Mouse (Mus musculus) lung, embryonic 16.5 days (tissue): ENCODE data around the gene Nup98. TPM values are rescaled to one million over a fixed set of nuclear protein-coding genes. Genes with fewer than 3 reads are reported as not detected.

Experiments used
- ATAC-seq: fragments of 200-750 bp; cut with Nextera tagmentation; 2 replicates; pipeline ENCODE4 v1.8.0; 2017; ENCODE audit warnings: low read depth, mild to moderate bottlenecking, moderate library complexity
- H3K27ac ChIP-seq: fragments of 300-500 bp; sonication (generic); 2 replicates; pipeline ENCODE4 v1.5.1; 2014; ENCODE audit warnings: mild to moderate bottlenecking, control low read depth, low read length
- H3K27me3 ChIP-seq: fragments of 300-500 bp; sonication (generic); 2 replicates; pipeline ENCODE4 v1.6.1; 2014; ENCODE audit warnings: low read depth, low read length, mixed read lengths; ENCODE audit not compliant: control insufficient read depth, insufficient read depth
- H3K36me3 ChIP-seq: fragments of 300-500 bp; sonication (generic); 2 replicates; pipeline ENCODE4 v1.6.1; 2014; ENCODE audit warnings: low read length; ENCODE audit not compliant: control insufficient read depth, insufficient read depth
- H3K4me1 ChIP-seq: fragments of 300-500 bp; sonication (generic); replicated peaks from 2 replicates; pipeline ENCODE4 v1.6.1; 2014; ENCODE audit warnings: low read length, mixed read lengths; ENCODE audit not compliant: control insufficient read depth, insufficient read depth
- H3K4me2 ChIP-seq: fragments of 300-500 bp; sonication (generic); 2 replicates; pipeline ENCODE4 v1.6.1; 2014; ENCODE audit warnings: low read depth, low read length, control low read depth
- H3K4me3 ChIP-seq: fragments of 300-500 bp; sonication (generic); 2 replicates; pipeline ENCODE4 v1.5.1; 2014; ENCODE audit warnings: mild to moderate bottlenecking, low read length, control low read depth
- H3K9ac ChIP-seq: fragments of 300-500 bp; sonication (generic); 2 replicates; pipeline ENCODE4 v1.6.1; 2014; ENCODE audit warnings: low read length, control low read depth
- H3K9me3 ChIP-seq: fragments of 300-500 bp; sonication (generic); 2 replicates; pipeline ENCODE4 v1.6.1; 2016; ENCODE audit warnings: low read length; ENCODE audit not compliant: control insufficient read depth
- WGBS: fragments of 180-500 bp; shearing (Covaris S2); extraction: QIAGEN DNeasy Blood & Tissue Kit; methylation state at CpG from one replicate; pipeline ENCODE4 v1.1.7; 2014; 5-methylcytosine and 5-hydroxymethylcytosine counted together
- polyA plus RNA-seq: library from polyadenylated mRNA; unstranded; fragments of >200 nt; fragmentation: Nextera tagmentation; extraction: Ambion mirVana; gene quantifications from 2 replicates; pipeline ENCODE4 v1.2.1, GENCODE M21; 2015

Nup98 gene
- polyA plus RNA-seq, 1 experiment from 2014 or later: 34.4 TPM

DNA sequence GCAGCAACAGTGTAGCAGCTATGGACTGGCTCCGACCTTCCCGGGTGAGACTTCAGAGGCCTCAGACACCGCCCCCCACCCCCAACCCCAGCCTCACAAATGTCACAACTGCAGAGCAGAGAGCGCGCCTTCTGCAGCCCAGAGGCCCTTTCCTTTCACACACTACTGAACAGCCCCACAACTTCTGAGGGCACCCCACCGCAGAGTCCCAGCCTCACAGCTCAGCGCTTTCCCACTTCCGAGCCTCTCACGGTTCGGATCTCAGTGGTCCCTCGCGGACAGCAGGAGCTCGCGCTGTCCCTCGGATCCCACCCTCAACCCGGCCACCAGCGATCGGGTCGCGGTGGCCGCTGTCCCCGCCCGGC, 39.5 kb upstream of the Nup98 start:
- no peaks in the 10 kb centered on the region for H3K27me3 ChIP-seq
- peak overlapping the region; percentile 91 for H3K4me3 ChIP-seq
- no peaks in the 10 kb centered on the region for H3K9me3 ChIP-seq
- H3K4me1 ChIP-seq: peaks cover 49% of the 10 kb centered on the region
- peak; percentile 13 for ATAC-seq
- peak overlapping the region; percentile 83 for H3K4me2 ChIP-seq
- peak overlapping the region; percentile 100 for H3K27ac ChIP-seq
- H3K36me3 ChIP-seq: no peaks in the 10 kb centered on the region
- under 1% methylated on average over 23 of the region's 23 CpGs for WGBS
- peak overlapping the region; percentile 95 for H3K9ac ChIP-seq

DNA sequence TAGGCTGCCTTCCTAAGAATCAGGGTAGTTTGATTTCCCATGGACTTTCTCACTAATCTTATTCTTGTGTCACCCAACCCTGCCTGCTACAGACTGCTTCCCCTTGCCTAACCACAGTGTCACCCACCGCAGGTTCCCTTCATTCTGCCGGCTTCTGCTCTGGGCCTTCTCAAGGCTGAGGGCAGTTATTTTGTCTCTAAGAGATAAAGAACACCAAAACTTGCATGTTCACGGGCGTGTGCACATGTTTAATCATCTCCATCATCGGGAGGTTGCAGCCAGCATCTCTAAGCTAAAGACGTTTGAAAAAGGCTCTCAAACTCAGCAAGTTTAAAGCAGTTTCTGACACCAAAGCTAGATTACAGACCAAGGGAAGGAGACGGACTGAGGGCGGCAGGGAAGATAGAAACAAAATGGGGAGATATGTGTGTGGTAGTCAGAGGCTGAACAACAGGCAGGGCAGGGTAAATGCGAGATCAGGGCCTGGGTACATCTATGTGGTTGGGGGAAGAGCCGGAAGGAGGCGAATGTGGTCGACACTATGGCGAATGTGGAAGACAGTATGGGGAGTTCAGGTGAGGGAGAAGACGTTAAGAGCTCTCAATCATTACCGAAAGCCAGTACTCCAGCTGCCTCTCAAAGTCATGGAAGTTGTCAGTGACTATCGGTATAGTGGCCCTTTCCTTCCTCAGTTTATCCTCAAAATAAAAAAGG, 38.9 kb upstream of the Nup98 start:
- Histone ChIP-seq H3K27ac (peak overlapping the region; percentile 100), H3K4me3 (peak overlapping the region; percentile 91), H3K4me2 (peak overlapping the region; percentile 83), H3K36me3 (no peaks in the 10 kb centered on the region), H3K9ac (peak overlapping the region; percentile 95), H3K4me1 (peaks cover 56% of the 10 kb centered on the region), H3K9me3 (no peaks in the 10 kb centered on the region), H3K27me3 (no peaks in the 10 kb centered on the region)
- ATAC-seq: no peak
- 12% methylated on average over 16 of the region's 16 CpGs for WGBS

DNA sequence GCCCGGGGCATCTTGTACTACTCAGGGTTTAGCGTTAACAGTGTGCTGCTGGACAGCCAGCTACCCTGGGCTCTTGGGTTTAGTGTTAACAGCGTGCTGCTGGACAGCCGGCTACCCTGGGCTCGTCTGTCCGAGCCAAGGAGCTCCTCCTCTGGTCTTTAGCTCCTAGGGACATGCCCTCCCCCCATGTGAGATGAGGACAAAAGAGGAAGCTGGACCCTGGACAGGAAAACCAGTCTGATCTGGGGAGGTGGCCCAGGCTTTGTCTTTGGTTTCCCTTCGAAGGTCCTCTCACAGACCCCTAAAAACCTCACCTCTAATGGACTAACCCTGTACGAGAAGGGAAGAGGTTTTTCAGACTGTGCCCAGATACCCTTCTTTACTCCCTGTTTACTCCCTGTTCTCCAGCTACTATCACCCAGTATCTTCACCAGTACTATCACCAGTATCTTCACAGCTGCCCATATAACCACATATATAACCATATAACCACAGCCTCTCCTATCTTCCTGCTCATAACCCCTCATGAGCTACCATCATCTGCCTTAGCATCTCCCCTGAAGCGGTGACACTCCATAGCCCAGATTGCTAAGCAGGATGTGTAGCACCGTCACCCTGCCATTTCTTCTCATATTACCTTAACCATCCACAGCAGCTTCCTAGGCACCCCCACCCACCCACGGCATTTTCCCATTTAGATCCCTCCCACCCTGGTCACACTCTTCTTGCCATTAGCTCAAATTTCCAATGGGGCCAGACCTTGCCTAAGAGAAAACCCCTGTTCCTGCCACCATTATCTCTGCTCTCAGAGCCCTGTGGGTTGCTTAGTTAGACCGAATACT, 37.2 kb upstream of the Nup98 start:
- Histone ChIP-seq H3K36me3 (no peaks in the 10 kb centered on the region), H3K4me1 (peaks cover 61% of the 10 kb centered on the region), H3K4me3 (peak overlapping the region; percentile 91), H3K27me3 (no peaks in the 10 kb centered on the region), H3K27ac (0 out of 2 replicates have a peak overlapping the region, but pooled peaks have one; percentile 15), H3K4me2 (peak overlapping the region; percentile 83), H3K9me3 (no peaks in the 10 kb centered on the region), H3K9ac (0 out of 2 replicates have a peak overlapping the region, but pooled peaks have one; percentile 95)
- WGBS: 59% methylated on average over 12 of the region's 12 CpGs
- ATAC-seq: no peak

DNA sequence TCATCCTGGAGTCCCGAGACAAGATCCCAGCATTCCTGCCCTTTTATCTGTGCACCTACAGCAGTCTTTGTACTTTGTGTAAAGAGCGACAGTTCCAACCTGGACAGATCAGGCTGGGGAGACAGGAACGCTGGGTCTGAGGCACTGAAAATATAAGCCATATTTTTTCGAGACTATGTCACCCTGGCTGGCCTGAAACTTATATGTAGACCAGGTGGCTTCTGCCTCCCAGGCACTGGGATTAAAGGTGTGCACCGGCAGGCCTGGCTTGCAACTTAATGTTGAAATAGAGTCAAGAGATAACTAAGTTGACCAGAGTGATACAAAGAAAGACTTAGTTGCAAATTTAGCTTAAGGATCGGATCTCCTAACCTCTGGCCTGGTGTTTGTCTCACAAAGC, 36.3 kb upstream of the Nup98 start:
- Histone ChIP-seq H3K27me3 (no peaks in the 10 kb centered on the region), H3K4me2 (peak overlapping the region; percentile 12), H3K27ac (peak overlapping the region; percentile 72), H3K4me1 (peaks cover 60% of the 10 kb centered on the region), H3K9ac (peak overlapping the region; percentile 51), H3K36me3 (peaks cover 3% of the 10 kb centered on the region), H3K4me3 (0 out of 2 replicates have a peak overlapping the region, but pooled peaks have one; percentile 2), H3K9me3 (no peaks in the 10 kb centered on the region)
- ATAC-seq: no peak
- 48% methylated on average over 6 of the region's 6 CpGs for WGBS

DNA sequence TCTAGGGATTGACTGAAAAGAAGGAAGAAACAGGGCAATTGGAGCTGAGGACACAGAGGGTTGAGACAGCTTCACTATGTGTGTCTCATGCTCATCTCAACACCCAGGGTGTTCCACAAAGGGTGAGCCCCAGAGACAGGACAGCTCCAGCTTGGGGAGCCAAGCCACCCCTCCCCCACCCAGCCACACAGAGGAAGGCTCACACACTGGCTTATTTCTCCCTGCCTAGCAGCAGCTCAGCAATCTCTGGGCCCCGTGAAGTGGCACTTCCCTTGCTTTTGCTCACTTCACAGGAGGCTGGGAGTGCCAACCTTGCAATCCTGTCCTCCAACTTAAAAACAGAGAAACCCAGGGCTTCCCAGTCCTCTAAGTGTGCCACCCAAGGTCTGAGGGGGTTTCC, 35.8 kb upstream of the Nup98 start:
- Histone ChIP-seq H3K27me3 (no peaks in the 10 kb centered on the region), H3K4me2 (peak overlapping the region; percentile 12), H3K9ac (peak overlapping the region; percentile 51), H3K36me3 (peaks cover 8% of the 10 kb centered on the region), H3K4me3 (0 out of 2 replicates have a peak overlapping the region, but pooled peaks have one; percentile 2), H3K27ac (peak overlapping the region; percentile 72), H3K9me3 (no peaks in the 10 kb centered on the region), H3K4me1 (peaks cover 56% of the 10 kb centered on the region)
- ATAC-seq: no peak
- WGBS: 0% methylated on average over 1 of the region's 1 CpGs

DNA sequence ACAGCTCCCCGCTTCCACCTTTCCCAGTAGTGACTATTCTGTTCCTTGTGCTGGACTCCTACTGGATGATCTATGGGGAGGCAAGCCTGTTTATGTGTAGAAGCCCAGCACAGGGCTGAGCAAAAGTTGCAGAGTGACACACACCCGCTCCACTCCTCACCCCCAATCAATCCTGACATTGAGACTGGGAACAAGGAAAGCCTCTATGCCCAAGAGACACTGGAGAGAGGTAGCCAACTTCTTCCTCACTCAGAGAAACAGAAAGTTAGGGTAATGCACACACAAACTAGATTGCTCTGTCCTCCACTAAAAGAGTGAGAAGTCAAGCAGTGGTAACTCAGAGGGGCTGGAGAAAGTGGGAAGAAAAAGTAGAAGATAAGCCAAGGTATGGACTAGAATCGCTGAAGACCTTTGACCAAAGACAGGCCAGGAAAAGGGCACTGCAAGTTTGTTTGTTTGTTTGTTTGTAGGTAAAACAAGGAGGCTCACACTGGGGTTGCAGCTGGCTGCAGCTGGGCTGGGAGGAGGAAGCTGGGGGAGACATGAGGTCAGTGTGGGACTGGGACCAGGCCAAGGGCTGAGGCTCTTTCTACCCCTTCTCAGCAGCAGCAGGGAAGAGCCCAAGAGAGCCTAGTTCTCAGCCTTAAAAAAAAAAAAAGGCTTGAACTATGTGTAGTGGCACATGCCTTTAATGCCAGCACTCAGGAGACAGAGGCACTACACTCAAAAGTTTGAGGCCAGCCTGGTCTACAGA, 35.0 kb upstream of the Nup98 start:
- Histone ChIP-seq H3K27me3 (no peaks in the 10 kb centered on the region), H3K9me3 (no peaks in the 10 kb centered on the region), H3K4me1 (peaks cover 56% of the 10 kb centered on the region), H3K9ac (no peak overlapping the region), H3K27ac (peak overlapping the region; percentile 72), H3K4me2 (no peak overlapping the region), H3K36me3 (peaks cover 14% of the 10 kb centered on the region), H3K4me3 (no peak overlapping the region)
- 74% methylated on average over 3 of the region's 3 CpGs for WGBS
- peak; percentile 8; the same call in 1 of the 2 replicates for ATAC-seq

DNA sequence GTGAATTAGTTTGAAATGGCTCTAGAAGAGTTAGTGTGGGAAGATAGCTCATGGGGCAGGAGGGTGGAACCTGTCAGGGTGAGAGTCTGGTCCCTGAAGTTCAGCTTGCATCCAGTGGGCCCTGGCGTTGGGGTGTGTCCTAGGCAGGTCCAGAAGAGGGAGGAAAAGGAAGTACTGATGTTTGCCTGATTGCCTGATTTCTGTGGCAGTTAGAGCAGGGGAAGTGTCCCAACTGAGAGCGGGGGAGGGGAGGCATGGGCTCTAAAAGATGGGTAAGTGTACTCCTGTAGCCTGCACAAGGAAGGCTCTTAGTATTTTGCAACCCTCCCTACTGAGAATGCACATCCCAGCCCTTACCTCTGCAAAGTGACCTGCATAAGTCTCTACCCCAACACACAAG, 33.9 kb upstream of the Nup98 start:
- Histone ChIP-seq H3K27me3 (no peaks in the 10 kb centered on the region), H3K9me3 (no peaks in the 10 kb centered on the region), H3K27ac (no peak overlapping the region), H3K36me3 (peaks cover 21% of the 10 kb centered on the region), H3K4me1 (peaks cover 54% of the 10 kb centered on the region), H3K9ac (no peak overlapping the region), H3K4me3 (no peak overlapping the region), H3K4me2 (no peak overlapping the region)
- WGBS: 52% methylated on average over 2 of the region's 2 CpGs
- no peak for ATAC-seq

DNA sequence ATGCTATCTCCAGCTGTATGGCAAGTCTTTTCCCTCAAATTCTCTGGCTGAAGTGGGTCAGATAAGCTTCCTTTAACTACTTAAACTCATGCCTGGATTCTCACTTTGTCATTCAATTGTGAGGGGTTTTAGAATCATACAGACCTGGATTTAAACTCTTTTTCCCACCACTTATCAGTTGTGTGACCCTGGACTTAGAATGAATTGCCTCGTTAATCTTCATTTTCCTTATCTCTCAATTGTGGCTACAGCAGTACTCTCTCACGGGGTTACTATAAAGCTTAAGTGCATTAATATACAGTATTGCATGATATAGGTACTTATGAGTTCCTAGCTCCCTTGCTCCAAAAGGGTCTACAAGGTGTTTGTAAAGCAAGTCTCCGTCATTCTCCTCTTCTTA, 32.9 kb upstream of the Nup98 start:
- ATAC-seq: no peak
- Histone ChIP-seq H3K36me3 (peaks cover 31% of the 10 kb centered on the region), H3K4me2 (no peak overlapping the region)

DNA sequence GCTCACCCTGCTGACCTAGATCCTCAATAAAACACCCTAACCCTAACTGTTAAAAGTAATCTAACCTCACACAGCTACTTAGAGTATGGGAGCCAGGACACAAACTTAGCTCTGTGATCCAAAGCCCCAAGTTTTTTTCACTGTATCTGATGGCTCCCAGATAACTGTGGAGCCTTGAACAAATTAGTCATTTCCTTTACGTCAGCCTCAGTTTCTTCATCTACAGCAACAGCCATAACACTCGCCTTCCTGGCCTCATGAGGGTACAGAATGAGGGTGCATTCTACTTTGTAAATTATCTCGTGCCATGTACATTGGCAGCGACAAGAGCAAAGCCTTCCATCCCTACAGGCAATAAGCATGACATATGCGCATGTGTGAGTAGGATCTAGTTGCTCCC, 32.4 kb upstream of the Nup98 start:
- no peak overlapping the region for H3K9ac ChIP-seq
- H3K4me1 ChIP-seq: peaks cover 39% of the 10 kb centered on the region
- no peak overlapping the region for H3K27ac ChIP-seq
- H3K4me2 ChIP-seq: no peak overlapping the region
- 81% methylated on average over 5 of the region's 5 CpGs for WGBS
- no peak overlapping the region for H3K4me3 ChIP-seq
- H3K9me3 ChIP-seq: no peaks in the 10 kb centered on the region
- peaks cover 36% of the 10 kb centered on the region for H3K36me3 ChIP-seq
- no peak for ATAC-seq
- H3K27me3 ChIP-seq: no peaks in the 10 kb centered on the region

More for the DNA sequence above, 32.9 kb upstream of the Nup98 start:
- Histone ChIP-seq H3K27ac (no peak overlapping the region), H3K9me3 (no peaks in the 10 kb centered on the region), H3K4me3 (no peak overlapping the region), H3K9ac (no peak overlapping the region), H3K4me1 (peaks cover 45% of the 10 kb centered on the region), H3K27me3 (no peaks in the 10 kb centered on the region)
- WGBS: 58% methylated on average over 3 of the region's 3 CpGs
